Mouse (Mus musculus) embryonic fibroblast, embryonic 13.5 days (primary cell): Measurements from ENCODE around the gene Kifc1.

Experiments used
- CTCF ChIP-seq: IDR thresholded peaks from 2 replicates; pipeline ENCODE4 v1.5.1; 2011; ENCODE audit warnings: mild to moderate bottlenecking, control low read depth, low read length, moderate library complexity, borderline replicate concordance; ENCODE audit not compliant: insufficient read depth
- POLR2A ChIP-seq: IDR thresholded peaks from 2 replicates; pipeline ENCODE4 v1.6.1; 2011; ENCODE audit warnings: low read depth, mild to moderate bottlenecking, control low read depth, low read length, moderate library complexity

GRCm38 (mm10) chr17:33924577-33925283 is 34.3 kb upstream of the Kifc1 start:
- peak; percentile 28; the same call in 1 of the 2 replicates for TF ChIP-seq CTCF
- no peak for TF ChIP-seq POLR2A
